Mouse (Mus musculus): ENCODE results near the gene Ccng2. TPM values are rescaled to one million over a fixed set of nuclear protein-coding genes. Genes with fewer than 3 reads are reported as not detected.

Gene Ccng2
- polyA plus RNA-seq, 1 experiment from 2014 or later, result 21.0 TPM

DNA sequence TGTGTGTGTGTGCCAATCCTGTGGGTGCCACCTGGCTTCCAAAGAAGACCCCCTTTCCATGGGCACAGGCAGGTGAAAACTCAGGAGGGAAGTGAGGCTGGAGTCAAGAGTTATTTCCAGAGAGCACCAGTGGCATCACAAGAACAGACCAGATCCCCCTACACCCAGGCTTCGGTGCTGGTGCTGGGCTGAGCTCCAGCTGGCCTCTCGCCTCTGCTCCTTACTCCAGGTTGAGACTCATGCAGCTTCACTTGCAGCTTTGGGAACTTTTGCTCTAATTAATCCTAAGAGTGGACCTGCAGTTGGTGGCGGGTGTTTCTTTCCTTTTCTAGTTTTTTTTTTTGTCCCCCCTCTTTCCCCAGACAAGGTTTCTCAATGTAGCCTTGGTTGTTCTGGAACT is 30.3 kb downstream of the Ccng2 start:
- Histone ChIP-seq H3K4me2 (ENCODE audit: low read depth, low read length) (no peak overlapping the region), H3K9me3 (replicated peaks; ENCODE audit: control insufficient read depth, low read length) (no peaks in the 10 kb centered on the region), H3K4me3 (ENCODE audit: low read depth, low read length) (no peak overlapping the region), H3K27me3 (ENCODE audit: control insufficient read depth, insufficient read depth, low read depth, low read length) (no peaks in the 10 kb centered on the region), H3K36me3 (ENCODE audit: control insufficient read depth, insufficient read depth) (no peaks in the 10 kb centered on the region), H3K4me1 (ENCODE audit: control insufficient read depth, low read depth, low read length) (no peaks in the 10 kb centered on the region), H3K27ac (ENCODE audit: low read length) (no peak overlapping the region), H3K9ac (ENCODE audit: low read depth, low read length) (no peak overlapping the region)
- ATAC-seq (ENCODE audit: low read depth), result no peak
- WGBS (ENCODE audit: insufficient replicate concordance), result 56% methylated on average over 3 of the region's 3 CpGs

DNA sequence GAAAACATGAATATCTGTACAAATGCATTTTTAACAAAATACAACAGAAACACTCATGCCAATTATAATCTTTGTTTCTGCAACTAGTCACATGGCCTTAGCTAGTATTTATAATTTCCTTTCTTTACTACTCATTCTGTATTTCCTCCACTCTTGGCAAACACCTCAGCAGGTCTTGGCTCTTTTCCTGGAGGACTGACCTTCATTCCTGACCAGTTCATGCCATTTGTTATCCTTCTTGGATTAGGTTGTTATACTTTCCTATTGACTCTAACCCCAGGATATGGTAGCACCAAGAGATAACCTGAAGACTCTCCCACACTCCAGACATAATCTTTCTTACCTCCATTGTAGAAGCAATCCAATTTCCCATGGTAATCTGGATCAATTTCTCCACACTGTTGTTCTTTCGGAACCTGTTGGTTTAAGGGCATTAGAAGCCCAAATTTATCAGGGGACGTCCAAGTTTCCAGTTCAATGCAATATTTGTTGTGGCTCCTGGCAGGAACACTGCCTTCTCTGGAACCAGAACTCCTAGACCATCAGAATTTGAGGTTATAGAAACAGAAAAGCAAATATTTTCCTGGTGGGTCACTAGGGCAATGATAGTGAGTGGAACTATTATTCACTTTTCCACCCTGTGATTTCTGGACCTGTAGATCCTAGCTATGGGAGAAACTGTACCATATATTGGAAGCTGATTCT is 38.2 kb downstream of the Ccng2 start:
- Histone ChIP-seq H3K36me3 (ENCODE audit: control insufficient read depth, insufficient read depth) (no peaks in the 10 kb centered on the region), H3K4me1 (ENCODE audit: control insufficient read depth, low read depth, low read length) (no peaks in the 10 kb centered on the region)
- 49% methylated on average over 2 of the region's 2 CpGs for WGBS (ENCODE audit: insufficient replicate concordance)

DNA sequence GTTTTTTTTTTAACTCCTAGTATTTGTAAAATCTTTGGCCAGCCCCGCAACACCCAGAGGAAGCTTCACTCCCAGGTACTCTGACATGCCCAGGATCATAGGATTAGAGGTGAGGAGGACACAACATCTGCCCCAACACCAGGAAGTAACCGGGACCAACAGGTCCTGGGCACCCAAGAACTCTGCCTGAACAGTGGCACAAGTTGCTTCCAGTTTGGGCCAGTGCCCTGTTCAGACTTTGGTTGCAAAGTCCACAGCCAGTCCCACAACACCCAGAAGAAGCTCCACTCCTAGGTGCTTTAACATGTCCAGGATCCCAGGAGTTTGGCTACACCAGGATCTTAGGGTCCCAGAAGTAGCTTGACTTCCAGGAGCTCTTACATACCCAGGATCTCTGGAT is 41.9 kb downstream of the Ccng2 start:
- Histone ChIP-seq H3K4me2 (ENCODE audit: low read depth, low read length) (no peak overlapping the region), H3K36me3 (ENCODE audit: control insufficient read depth, insufficient read depth) (no peaks in the 10 kb centered on the region), H3K27ac (ENCODE audit: low read length) (no peak overlapping the region), H3K4me3 (ENCODE audit: low read depth, low read length) (no peak overlapping the region), H3K9ac (ENCODE audit: low read depth, low read length) (no peak overlapping the region), H3K9me3 (replicated peaks; ENCODE audit: control insufficient read depth, low read length) (no peaks in the 10 kb centered on the region), H3K4me1 (ENCODE audit: control insufficient read depth, low read depth, low read length) (no peaks in the 10 kb centered on the region), H3K27me3 (ENCODE audit: control insufficient read depth, insufficient read depth, low read depth, low read length) (no peaks in the 10 kb centered on the region)
- ATAC-seq (ENCODE audit: low read depth), result no peak
- 57% methylated on average over 2 of the region's 2 CpGs for WGBS (ENCODE audit: insufficient replicate concordance)

More for the DNA sequence above, 38.2 kb downstream of the Ccng2 start:
- no peaks in the 10 kb centered on the region for H3K27me3 ChIP-seq (ENCODE audit: control insufficient read depth, insufficient read depth, low read depth, low read length)
- no peaks in the 10 kb centered on the region for H3K9me3 ChIP-seq (replicated peaks; ENCODE audit: control insufficient read depth, low read length)
- no peak overlapping the region for H3K9ac ChIP-seq (ENCODE audit: low read depth, low read length)
- no peak overlapping the region for H3K27ac ChIP-seq (ENCODE audit: low read length)
- ATAC-seq (ENCODE audit: low read depth), result no peak
- H3K4me2 ChIP-seq (ENCODE audit: low read depth, low read length), result no peak overlapping the region
- H3K4me3 ChIP-seq (ENCODE audit: low read depth, low read length), result no peak overlapping the region

DNA sequence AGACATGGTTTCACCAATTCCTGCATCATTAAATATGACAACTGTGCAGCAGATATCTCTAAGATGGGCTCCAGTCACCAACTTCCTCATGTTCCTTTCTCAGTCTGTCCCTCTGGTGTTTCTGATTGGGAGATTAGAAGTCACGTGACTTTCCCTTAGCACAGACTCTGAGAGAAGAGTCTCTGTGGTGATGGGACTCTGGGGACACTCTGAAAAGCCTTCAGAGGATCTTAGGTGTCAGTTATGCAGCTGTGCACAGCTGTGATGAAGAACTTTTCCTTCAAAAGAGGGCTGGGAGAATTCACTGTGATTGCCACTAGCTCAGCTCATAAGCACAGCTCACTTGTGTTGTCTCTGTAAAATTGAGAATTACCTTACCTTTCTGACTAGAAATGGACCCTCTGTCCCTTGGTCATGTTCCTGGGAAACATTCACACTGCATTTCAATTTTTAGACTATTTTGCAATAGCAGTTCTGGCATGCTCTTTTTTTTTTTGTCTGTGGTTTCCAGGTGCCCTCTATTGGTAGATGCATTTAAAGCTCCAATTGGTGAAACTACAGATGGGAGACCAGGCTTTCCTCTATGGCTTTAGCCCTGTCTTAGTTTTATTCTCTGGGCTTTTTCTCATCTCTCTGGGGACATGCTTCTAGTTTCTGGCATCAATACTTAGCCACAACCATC is 56.4 kb downstream of the Ccng2 start:
- WGBS (ENCODE audit: insufficient replicate concordance), result 15% methylated on average over 1 of the region's 1 CpGs
- Histone ChIP-seq H3K4me2 (ENCODE audit: low read depth, low read length) (no peak overlapping the region), H3K27ac (ENCODE audit: low read length) (no peak overlapping the region), H3K9me3 (replicated peaks; ENCODE audit: control insufficient read depth, low read length) (no peaks in the 10 kb centered on the region), H3K4me3 (ENCODE audit: low read depth, low read length) (no peak overlapping the region), H3K4me1 (ENCODE audit: control insufficient read depth, low read depth, low read length) (no peaks in the 10 kb centered on the region), H3K36me3 (ENCODE audit: control insufficient read depth, insufficient read depth) (no peaks in the 10 kb centered on the region), H3K27me3 (ENCODE audit: control insufficient read depth, insufficient read depth, low read depth, low read length) (no peaks in the 10 kb centered on the region), H3K9ac (ENCODE audit: low read depth, low read length) (no peak overlapping the region)
- ATAC-seq (ENCODE audit: low read depth), result no peak

Other genes starting within 250 kb of the Ccng2 start
- 1.1 and 1.4 TPM in 2 replicates for gene Sowahb, start 222.2 kb upstream of the Ccng2 start, polyA plus RNA-seq (2015; fragmentation: Nextera tagmentation; extraction: Ambion mirVana)
- 20.4 and 21.4 TPM in 2 replicates for gene Sept11, start 173.8 kb upstream of the Ccng2 start, polyA plus RNA-seq (2015; fragmentation: Nextera tagmentation; extraction: Ambion mirVana)
- 31.6 and 34.0 TPM in 2 replicates for gene Ccni, start 60.8 kb upstream of the Ccng2 start, polyA plus RNA-seq (2015; fragmentation: Nextera tagmentation; extraction: Ambion mirVana)
- gene 2010109A12Rik, start 60.7 kb upstream of the Ccng2 start, polyA plus RNA-seq (2015; fragmentation: Nextera tagmentation; extraction: Ambion mirVana), result 1.9 and 2.0 TPM in 2 replicates